In the genomic region with DNA sequence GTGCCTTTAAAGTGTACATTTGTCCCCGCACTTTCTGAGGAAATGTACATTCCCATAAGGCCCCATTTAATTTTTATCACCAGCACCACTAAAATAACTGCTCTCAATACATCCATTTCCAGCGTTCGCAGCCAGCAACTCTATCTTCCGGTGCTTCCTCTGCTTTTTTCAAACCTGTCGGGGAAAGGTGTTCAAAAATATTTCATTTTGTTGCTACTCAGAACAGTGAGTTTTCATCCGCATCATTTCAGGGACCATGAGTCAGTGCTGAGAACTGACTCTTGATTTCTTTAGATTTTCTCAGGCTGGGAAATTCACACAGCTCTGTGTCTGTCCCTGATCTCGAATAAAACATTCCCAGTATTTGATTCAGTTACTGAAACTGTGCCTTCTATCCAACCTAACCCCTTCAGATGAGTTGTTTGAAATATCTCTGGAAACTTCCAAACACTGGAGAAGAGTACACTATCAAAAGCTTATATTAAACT, we compare ENCODE assay signal across 19 mouse cellular contexts.
"Had no signal": no experiment of that assay in that cellular context is flagged by ENCODE, and none has a peak within 500 bp of the region (broad histone marks: within the 10 kb centered on the region; RNA-seq: fewer than 3 reads in every experiment).

No protein-coding gene starts in this region.

- ATAC-seq: liver, embryonic 12.5 days had no signal

- H3K4me3 ChIP-seq: limb, embryonic 10.5 days; limb, embryonic 13.5 days; liver, embryonic 12.5 days; liver, embryonic 15.5 days; lung, embryonic 15.5 days; megakaryocyte, embryonic 14.5 days; midbrain, embryonic 10.5 days; stomach, embryonic 15.5 days had no signal

- H3K9me3 ChIP-seq: limb, embryonic 10.5 days; limb, embryonic 13.5 days; liver, embryonic 12.5 days; liver, embryonic 15.5 days; lung, embryonic 15.5 days; megakaryocyte, embryonic 14.5 days; midbrain, embryonic 10.5 days; stomach, embryonic 15.5 days had no signal

- H3K4me1 ChIP-seq: limb, embryonic 10.5 days; limb, embryonic 13.5 days; liver, embryonic 12.5 days; liver, embryonic 15.5 days; lung, embryonic 15.5 days; megakaryocyte, embryonic 14.5 days; midbrain, embryonic 10.5 days; stomach, embryonic 15.5 days had no signal

- H3K27me3 ChIP-seq: limb, embryonic 13.5 days; liver, embryonic 12.5 days; liver, embryonic 15.5 days; lung, embryonic 15.5 days; megakaryocyte, embryonic 14.5 days; stomach, embryonic 15.5 days had no signal

- H3K9ac ChIP-seq: limb, embryonic 13.5 days; liver, embryonic 12.5 days; liver, embryonic 15.5 days; lung, embryonic 15.5 days; stomach, embryonic 15.5 days had no signal

- H3K4me2 ChIP-seq: limb, embryonic 13.5 days; liver, embryonic 12.5 days; liver, embryonic 15.5 days; lung, embryonic 15.5 days; stomach, embryonic 15.5 days had no signal

- H3K27ac ChIP-seq: limb, embryonic 10.5 days; limb, embryonic 13.5 days; liver, embryonic 12.5 days; liver, embryonic 15.5 days; lung, embryonic 15.5 days; midbrain, embryonic 10.5 days; stomach, embryonic 15.5 days had no signal

- DNase-seq: kidney, adult 18-20 months; kidney, adult 9 months; kidney, postnatal 14 days; kidney, postnatal 4 days; liver; lung, adult 18-20 months; lung, postnatal 10 days; lung, postnatal 36 days; midbrain, embryonic 14.5 days; right cerebral cortex, postnatal 25 days; thymus, postnatal 25 days had no signal

- H3K36me3 ChIP-seq: limb, embryonic 10.5 days; limb, embryonic 13.5 days; liver, embryonic 12.5 days; liver, embryonic 15.5 days; lung, embryonic 15.5 days; midbrain, embryonic 10.5 days; stomach, embryonic 15.5 days had no signal
